Mouse (Mus musculus) c-Kit-positive CD71-negative TER-119-negative erythroid progenitor cells, embryonic 14.5 days (primary cell): Measurements from ENCODE around the gene Fnbp1.

ENCODE experiments used
- DNase-seq: peaks from one replicate; pipeline ENCODE4 v3.0.0-alpha.2; 2013; ENCODE audit warnings: low read depth

Fnbp1 gene

GRCm38 (mm10) chr2:31150762-31151161 is 9.0 kb upstream of the Fnbp1 start:
- no peak for DNase-seq

- no peak for DNase-seq
Observed at GRCm38 (mm10) chr2:31147054-31147453, 5.2 kb upstream of the Fnbp1 start.

GRCm38 (mm10) chr2:31144901-31145300 is 3.1 kb upstream of the Fnbp1 start:
- DNase-seq = no peak

GRCm38 (mm10) chr2:31143768-31144695 is 2.2 kb upstream of the Fnbp1 start:
- no peak for DNase-seq

- no peak for DNase-seq
Observed at GRCm38 (mm10) chr2:31143326-31143725, 1.5 kb upstream of the Fnbp1 start.

- DNase-seq = no peak
Observed at GRCm38 (mm10) chr2:31142505-31142904, 697 bp upstream of the Fnbp1 start.

GRCm38 (mm10) chr2:31141074-31141866 is 538 bp downstream of the Fnbp1 start:
- no peak for DNase-seq

- no peak for DNase-seq
Observed at GRCm38 (mm10) chr2:31140772-31141073, 1.1 kb downstream of the Fnbp1 start.

GRCm38 (mm10) chr2:31139991-31140771 is 1.6 kb downstream of the Fnbp1 start:
- no peak for DNase-seq

GRCm38 (mm10) chr2:31139174-31139632 is 2.6 kb downstream of the Fnbp1 start:
- DNase-seq = no peak

GRCm38 (mm10) chr2:31137018-31137590 is 4.7 kb downstream of the Fnbp1 start:
- no peak for DNase-seq

- no peak for DNase-seq
Observed at GRCm38 (mm10) chr2:31136338-31136737, 5.5 kb downstream of the Fnbp1 start.

- DNase-seq = no peak
Observed at GRCm38 (mm10) chr2:31135512-31135931, 6.3 kb downstream of the Fnbp1 start.

- no peak for DNase-seq
Observed at GRCm38 (mm10) chr2:31133981-31134380, 7.8 kb downstream of the Fnbp1 start.

GRCm38 (mm10) chr2:31132682-31133081 is 9.1 kb downstream of the Fnbp1 start:
- no peak for DNase-seq

GRCm38 (mm10) chr2:31130815-31131299 is 11.0 kb downstream of the Fnbp1 start:
- DNase-seq = no peak

- DNase-seq = no peak
Observed at GRCm38 (mm10) chr2:31129742-31130518, 11.9 kb downstream of the Fnbp1 start.

GRCm38 (mm10) chr2:31127899-31128298 is 13.9 kb downstream of the Fnbp1 start:
- DNase-seq = no peak

- DNase-seq = no peak
Observed at GRCm38 (mm10) chr2:31127219-31127618, 14.6 kb downstream of the Fnbp1 start.

GRCm38 (mm10) chr2:31126048-31126447 is 15.8 kb downstream of the Fnbp1 start:
- no peak for DNase-seq

- DNase-seq = no peak
Observed at GRCm38 (mm10) chr2:31125156-31125555, 16.7 kb downstream of the Fnbp1 start.
